Mouse (Mus musculus) bone marrow macrophage, adult 2 months (primary cell): Measurements from ENCODE around the gene Tulp4.

ENCODE experiments used
- CTCF ChIP-seq: IDR thresholded peaks from 2 replicates; pipeline ENCODE4 v1.5.1; 2012; ENCODE audit warnings: low read depth, mild to moderate bottlenecking, low read length, moderate library complexity
- POLR2A ChIP-seq: IDR thresholded peaks from 2 replicates; pipeline ENCODE4 v1.6.1; 2012; ENCODE audit warnings: mild to moderate bottlenecking, low read depth, low read length, borderline replicate concordance

- TF ChIP-seq CTCF, result no peak
- TF ChIP-seq POLR2A, result no peak
These were observed 24.8 kb downstream of the Tulp4 start for GRCm38 (mm10) chr17:6131083-6131482.
